Comparison of ENCODE assay signal across 16 mouse cellular contexts in genomic region chr1:156909866-156910265, GRCm38 (mm10). TPM values are rescaled to one million over a fixed set of nuclear protein-coding genes. Genes with fewer than 3 reads are reported as not detected.
A peak's percentile ranks its signal among the peaks of the same experiment; 100 is the strongest.
DNase-seq lines count a peak whose midpoint lies in the region; ATAC-seq and TF ChIP-seq lines count a peak whose summit lies in the region.
"Had no signal": no experiment of that assay in that cellular context is flagged by ENCODE, and none has a peak within 500 bp of the region (broad histone marks: within the 10 kb centered on the region; RNA-seq: fewer than 3 reads in every experiment).

No protein-coding gene starts in this region.

- no peak overlapping the region for H3K9ac ChIP-seq in heart, adult 2 months (ENCODE audit: low read depth, low read length)
- no peak overlapping the region for H3K9ac ChIP-seq in lung, postnatal 0 days (replicated peaks; ENCODE audit: low read depth)
- H3K9ac ChIP-seq: kidney, embryonic 15.5 days; lung, embryonic 15.5 days had no signal

- no peaks in the 10 kb centered on the region for H3K9me3 ChIP-seq in lung, postnatal 0 days (ENCODE audit: low read length)
- H3K9me3 ChIP-seq: heart, embryonic 10.5 days; kidney, embryonic 15.5 days; lung, embryonic 15.5 days had no signal

- H3K79me2 ChIP-seq in heart, adult 2 months (replicated peaks; ENCODE audit: control insufficient read depth, insufficient read depth, low read length) = no peaks in the 10 kb centered on the region

- TF ChIP-seq EP300 in heart, adult 2 months (IDR thresholded peaks at IDR 0.05; ENCODE audit: insufficient read depth, low read depth, low read length) = no peak
- no peak for TF ChIP-seq EP300 in lung, postnatal 0 days (IDR thresholded peaks at IDR 0.05)

- H3K27me3 ChIP-seq in heart, adult 2 months (ENCODE audit: control insufficient read depth, insufficient read depth, low read length) = no peaks in the 10 kb centered on the region
- H3K27me3 ChIP-seq in lung, postnatal 0 days (replicated peaks; ENCODE audit: insufficient read depth, low read length) = no peaks in the 10 kb centered on the region
- H3K27me3 ChIP-seq: kidney, embryonic 15.5 days; lung, embryonic 15.5 days had no signal

- no peak for ATAC-seq in lung, postnatal 0 days
- ATAC-seq in megakaryocyte-erythroid progenitor cell, adult 5-6 weeks (replicated peaks; ENCODE audit: low FRiP score, low TSS enrichment, poor library complexity, severe bottlenecking) = 0 out of 2 replicates have a peak, but pooled peaks have one; percentile 56

- TF ChIP-seq POLR2A in heart, adult 2 months (IDR thresholded peaks at IDR 0.05; ENCODE audit: insufficient read depth, low read depth, low read length) = no peak

- no peaks in the 10 kb centered on the region for H3K4me1 ChIP-seq in heart, adult 2 months (ENCODE audit: control insufficient read depth, insufficient read depth, low read length)
- 0 out of 2 replicates have a peak, but pooled peaks cover 2% of the 10 kb centered on the region for H3K4me1 ChIP-seq in lung, postnatal 0 days (ENCODE audit: insufficient read depth, low read depth, low read length)
- H3K4me1 ChIP-seq: heart, embryonic 10.5 days; lung, embryonic 15.5 days had no signal

- H3K27ac ChIP-seq in heart, adult 2 months = no peak overlapping the region
- no peak overlapping the region for H3K27ac ChIP-seq in lung, postnatal 0 days (ENCODE audit: low read length)
- H3K27ac ChIP-seq: heart, embryonic 10.5 days; kidney, embryonic 15.5 days; lung, embryonic 15.5 days had no signal

- intact Hi-C loops in heart, adult 2 months (cut with DNase I) = loop anchor here (1.0 to 10.0 kb wide), 2 partner anchors 168 to 555 kb away; no protein-coding TSS in a partner anchor
- intact Hi-C loops in heart, postnatal 10 days (cut with DNase I) = loop anchor here (2.0 to 10.0 kb wide), 2 partner anchors 167 to 625 kb away; no protein-coding TSS in a partner anchor

- H3K36me3 ChIP-seq in heart, adult 2 months (ENCODE audit: control insufficient read depth, insufficient read depth, low read length) = no peaks in the 10 kb centered on the region
- 0 out of 2 replicates have a peak, but pooled peaks cover 2% of the 10 kb centered on the region for H3K36me3 ChIP-seq in lung, postnatal 0 days (ENCODE audit: insufficient read depth, low read length)

- no peak overlapping the region for H3K4me3 ChIP-seq in heart, adult 2 months
- no peak overlapping the region for H3K4me3 ChIP-seq in lung, postnatal 0 days (ENCODE audit: low read depth, low read length)
- H3K4me3 ChIP-seq: heart, embryonic 10.5 days; kidney, embryonic 15.5 days; lung, embryonic 15.5 days; myocyte had no signal

- no peak overlapping the region for H3K4me2 ChIP-seq in lung, postnatal 0 days (replicated peaks; ENCODE audit: low read depth, low read length)
- H3K4me2 ChIP-seq: kidney, embryonic 15.5 days; lung, embryonic 15.5 days had no signal

- peak; percentile 68 for TF ChIP-seq CTCF in heart, adult 2 months (IDR thresholded peaks at IDR 0.05)
- peak; percentile 34 for TF ChIP-seq CTCF in lung, postnatal 0 days (IDR thresholded peaks at IDR 0.05)

- DNase-seq in heart, adult 2 months = no peak
- no peak for DNase-seq in heart, postnatal 10 days
- DNase-seq in lung, postnatal 0 days (ENCODE audit: low spot score) = peak; percentile 68
- no peak for DNase-seq in lung, postnatal 36 days
- peak; percentile 38 for DNase-seq in MN1 (ENCODE audit: low spot score)
- no peak for DNase-seq in gastrocnemius, adult 18-20 months (ENCODE audit: low spot score)
- DNase-seq: cerebellum, postnatal 36 days; gastrocnemius, postnatal 10 days; heart, postnatal 36 days; liver; right cerebral cortex, adult 18-20 months had no signal

RNA-seq across cellular contexts. Expression of gene Ralgps2, which starts 29.6 kb away (rescaled TPM):
- 1 to 10 TPM; 8.1 TPM for total RNA-seq in heart, adult 2 months (2021)
- polyA plus RNA-seq in heart, adult 2 months (2012; rRNA removed) = 3.5 and 4.9 TPM in 2 replicates
- 10 to 100 TPM; 22.0 to 24.5 TPM for total RNA-seq in heart, postnatal 10 days (2021)
- 38.3 and 42.5 TPM in 2 replicates for polyA plus RNA-seq in lung, postnatal 0 days (2015; fragmentation: Nextera tagmentation; extraction: Ambion mirVana)
- total RNA-seq in megakaryocyte-erythroid progenitor cell, adult 5-6 weeks (2014; fragmentation: Nextera tagmentation) = 11.3 and 22.4 TPM in 2 replicates
- total RNA-seq in megakaryocyte-erythroid progenitor cell, adult 5-6 weeks (2017) = 12.7 and 28.2 TPM in 2 replicates
- 1 to 10 TPM in 1 of 2 experiments, under 1 TPM in 1; 0.57 to 2.0 TPM for total RNA-seq in gastrocnemius, adult 18-20 months (2021)

Comparison
In these comparisons a context has a peak if more than half of its experiments do, and no peak if none do; other contexts are left out.
1. DNase-seq: peak in lung, postnatal 0 days (single experiment) and MN1 (single experiment); none in heart, adult 2 months (0 of 2), heart, postnatal 10 days (0 of 2), lung, postnatal 36 days (single experiment) and gastrocnemius, adult 18-20 months (single experiment).